Mouse (Mus musculus): Measurements from ENCODE around the gene AW549877. TPM values are rescaled to one million over a fixed set of nuclear protein-coding genes. Genes with fewer than 3 reads are reported as not detected.

The AW549877 gene
- not detected in 2 replicates for polyA plus RNA-seq (2012; ENCODE audit: insufficient read depth, insufficient read length, low replicate concordance, missing spikeins)

DNA sequence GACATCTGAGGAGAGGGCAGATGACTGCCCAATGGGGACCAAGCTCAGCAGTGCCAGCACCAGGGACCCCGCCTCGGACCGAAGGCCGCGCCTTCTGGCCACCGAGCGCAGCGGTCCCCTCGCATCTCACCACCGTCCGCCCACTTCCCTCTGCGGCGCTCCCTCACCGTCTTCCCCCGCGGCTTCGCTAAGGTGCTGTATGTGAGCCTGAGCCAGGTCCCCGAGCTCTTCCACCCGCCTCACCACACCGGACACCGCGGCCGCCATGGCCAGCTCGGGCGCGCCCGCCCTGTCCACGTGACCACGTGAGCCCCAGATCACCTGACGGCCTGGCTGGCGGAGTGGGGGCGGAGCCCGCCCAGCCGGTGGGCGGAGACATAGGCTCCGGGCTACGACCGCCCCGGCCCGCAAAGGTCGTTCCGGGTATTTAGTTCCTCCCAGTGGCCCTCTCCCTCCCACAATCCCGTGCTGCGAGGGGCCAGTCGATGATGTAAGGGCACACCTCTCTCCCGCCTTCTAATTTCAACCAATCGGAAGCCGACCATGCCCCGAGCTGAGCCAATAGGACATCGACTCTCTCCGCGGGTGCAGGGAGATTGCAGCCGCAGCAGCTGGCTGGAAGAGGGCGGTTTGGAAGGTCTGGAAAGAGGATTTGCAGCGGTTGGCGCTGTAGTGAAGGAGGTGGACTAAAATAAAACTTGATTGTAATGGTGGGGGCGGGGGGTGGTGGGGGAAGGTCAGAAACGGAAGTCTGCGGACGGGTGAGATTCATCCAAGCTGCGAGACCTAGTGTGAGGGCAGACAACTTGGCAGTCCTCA, at the start of gene AW549877:
Gene AW549877 (minus strand): TSS at position 297 of the 819 bp plus-strand sequence.
- WGBS, result under 1% methylated on average over 61 of the region's 61 CpGs
- Histone ChIP-seq H3K27ac (ENCODE audit: insufficient read depth, low read depth, low read length) (peak within 1 kb of the TSS; percentile 93), H3K4me1 (ENCODE audit: control insufficient read depth, insufficient read depth, low read length) (no peaks in the 10 kb centered on the region), H3K4me3 (ENCODE audit: insufficient read depth, low read depth, low read length) (peak within 1 kb of the TSS; percentile 69)
- TF ChIP-seq CTCF (IDR thresholded peaks at IDR 0.05; ENCODE audit: insufficient read depth, low read depth, low read length), result no peak
- peak; percentile 68 for TF ChIP-seq POLR2A (IDR thresholded peaks at IDR 0.05; ENCODE audit: insufficient read depth, low read depth, low read length)

DNA sequence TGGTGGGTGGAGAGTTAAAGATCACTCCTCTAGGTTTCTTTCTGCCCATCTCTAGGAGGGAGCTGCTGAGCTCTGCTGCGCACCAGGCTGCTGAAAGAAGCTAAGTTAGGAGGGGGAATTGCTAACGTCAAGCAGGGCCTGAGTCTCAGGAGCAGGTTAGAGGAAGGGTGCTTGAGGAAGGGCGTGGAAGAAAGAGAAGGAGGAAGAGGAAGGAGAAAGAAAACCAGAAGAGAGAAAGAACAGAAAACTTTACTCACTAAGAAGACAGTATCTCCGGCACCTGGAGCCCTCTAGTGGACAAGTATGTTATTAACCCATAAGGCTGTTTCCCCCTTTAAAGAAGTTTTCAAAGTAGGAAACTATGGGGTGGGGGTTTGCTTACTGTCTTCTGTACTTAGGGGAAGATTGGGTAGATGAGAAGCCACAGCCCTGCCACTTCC, 47.5 kb upstream of the AW549877 start:
- WGBS, result 20% methylated on average over 4 of the region's 4 CpGs
- Histone ChIP-seq H3K4me3 (ENCODE audit: insufficient read depth, low read depth, low read length) (no peak overlapping the region), H3K27ac (ENCODE audit: insufficient read depth, low read depth, low read length) (no peak overlapping the region), H3K4me1 (ENCODE audit: control insufficient read depth, insufficient read depth, low read length) (peaks cover 7% of the 10 kb centered on the region; the same call in 1 of the 2 replicates)
- TF ChIP-seq CTCF (IDR thresholded peaks at IDR 0.05; ENCODE audit: insufficient read depth, low read depth, low read length) (0 out of 2 replicates have a peak, but pooled peaks have one; percentile 8), POLR2A (IDR thresholded peaks at IDR 0.05; ENCODE audit: insufficient read depth, low read depth, low read length) (no peak)

DNA sequence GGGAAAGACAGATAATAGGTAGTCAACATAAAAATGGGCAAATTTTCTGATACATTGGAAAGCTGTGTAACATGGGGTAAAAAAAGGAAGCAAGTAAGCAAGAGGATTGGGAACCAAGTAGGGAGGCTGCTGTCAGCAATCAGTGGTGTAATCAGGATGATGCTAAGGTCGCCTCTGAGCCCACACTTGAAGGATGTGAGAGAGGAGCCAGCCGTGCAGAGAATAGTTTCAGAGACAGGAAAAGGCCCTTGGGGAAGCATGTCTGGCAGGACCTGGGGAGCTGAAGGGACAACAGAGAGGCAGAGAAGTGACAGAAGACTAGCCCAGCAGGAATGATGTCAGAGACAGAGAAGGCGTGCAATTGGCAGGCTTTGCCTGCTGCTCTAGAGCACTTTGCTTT, 46.9 kb upstream of the AW549877 start:
- no peak for TF ChIP-seq POLR2A (IDR thresholded peaks at IDR 0.05; ENCODE audit: insufficient read depth, low read depth, low read length)
- no peak for TF ChIP-seq CTCF (IDR thresholded peaks at IDR 0.05; ENCODE audit: insufficient read depth, low read depth, low read length)
- H3K27ac ChIP-seq (ENCODE audit: insufficient read depth, low read depth, low read length), result no peak overlapping the region
- H3K4me3 ChIP-seq (ENCODE audit: insufficient read depth, low read depth, low read length), result no peak overlapping the region
- 61% methylated on average over 3 of the region's 3 CpGs for WGBS
- peaks cover 7% of the 10 kb centered on the region; the same call in 1 of the 2 replicates for H3K4me1 ChIP-seq (ENCODE audit: control insufficient read depth, insufficient read depth, low read length)

DNA sequence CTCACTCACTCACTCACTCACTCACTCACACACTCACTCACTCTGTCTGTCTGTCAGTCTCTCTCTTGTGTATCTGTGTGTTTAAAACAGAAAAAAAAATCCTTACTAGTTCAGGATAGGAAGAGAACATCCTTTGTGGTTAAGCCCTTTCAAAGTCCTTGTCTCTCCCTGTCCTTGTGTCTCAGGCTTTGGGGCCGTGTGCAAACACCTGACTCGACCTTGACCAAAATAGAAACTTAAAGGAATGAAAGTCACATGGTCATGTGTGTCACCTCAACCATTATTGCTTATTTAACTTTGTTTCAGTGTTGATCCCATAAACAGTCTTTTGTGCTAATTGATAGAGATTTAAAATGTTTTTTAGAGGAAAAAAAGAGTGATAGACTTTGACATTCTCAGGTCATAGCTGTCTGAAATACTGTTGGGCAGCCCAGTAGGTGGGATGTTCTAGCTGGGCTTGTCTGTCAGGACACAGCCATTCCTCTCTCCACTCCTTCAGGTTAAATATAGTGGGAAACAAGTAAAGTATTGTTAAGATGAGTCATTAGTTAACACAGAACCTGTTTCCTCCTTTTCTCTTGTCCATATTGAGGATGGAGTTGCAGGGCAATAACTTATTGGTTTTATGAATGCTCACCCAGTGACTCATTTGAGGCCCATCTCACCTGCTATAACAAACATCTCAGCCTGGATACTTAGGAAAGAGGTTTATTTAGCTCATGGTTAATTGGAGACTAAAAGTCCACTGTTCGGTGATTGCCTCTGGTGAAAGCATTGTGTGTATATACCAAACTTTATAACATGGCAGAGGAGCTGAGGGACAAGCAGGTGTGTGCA, 37.8 kb upstream of the AW549877 start:
- Histone ChIP-seq H3K4me3 (ENCODE audit: insufficient read depth, low read depth, low read length) (no peak overlapping the region), H3K4me1 (ENCODE audit: control insufficient read depth, insufficient read depth, low read length) (peaks cover 6% of the 10 kb centered on the region), H3K27ac (ENCODE audit: insufficient read depth, low read depth, low read length) (peak overlapping the region; percentile 61)
- no peak for TF ChIP-seq POLR2A (IDR thresholded peaks at IDR 0.05; ENCODE audit: insufficient read depth, low read depth, low read length)
- TF ChIP-seq CTCF (IDR thresholded peaks at IDR 0.05; ENCODE audit: insufficient read depth, low read depth, low read length), result no peak
- WGBS, result 72% methylated on average over 3 of the region's 3 CpGs

DNA sequence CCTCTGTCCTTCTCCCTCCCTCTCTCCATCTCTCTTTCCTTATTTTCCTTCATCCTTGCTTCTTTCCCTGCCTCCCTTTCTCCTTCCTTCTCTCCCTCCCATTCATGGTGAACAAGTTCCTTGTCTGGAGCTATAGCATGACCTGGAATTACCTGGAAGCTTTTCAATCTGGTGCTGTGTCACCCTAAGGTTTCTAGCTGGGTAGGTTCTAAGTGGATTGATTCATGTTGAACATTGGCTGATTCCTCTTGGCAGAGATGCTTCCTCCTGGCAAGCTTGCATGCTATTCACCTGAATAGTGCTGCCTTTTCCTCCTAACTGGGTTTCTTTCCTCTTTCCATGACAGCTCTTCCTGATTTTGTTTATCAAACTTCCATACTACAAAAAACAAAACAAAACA, 33.4 kb upstream of the AW549877 start:
- Histone ChIP-seq H3K4me3 (ENCODE audit: insufficient read depth, low read depth, low read length) (no peak overlapping the region), H3K4me1 (ENCODE audit: control insufficient read depth, insufficient read depth, low read length) (peaks cover 12% of the 10 kb centered on the region), H3K27ac (ENCODE audit: insufficient read depth, low read depth, low read length) (no peak overlapping the region)
- TF ChIP-seq CTCF (IDR thresholded peaks at IDR 0.05; ENCODE audit: insufficient read depth, low read depth, low read length), result no peak
- no peak for TF ChIP-seq POLR2A (IDR thresholded peaks at IDR 0.05; ENCODE audit: insufficient read depth, low read depth, low read length)

DNA sequence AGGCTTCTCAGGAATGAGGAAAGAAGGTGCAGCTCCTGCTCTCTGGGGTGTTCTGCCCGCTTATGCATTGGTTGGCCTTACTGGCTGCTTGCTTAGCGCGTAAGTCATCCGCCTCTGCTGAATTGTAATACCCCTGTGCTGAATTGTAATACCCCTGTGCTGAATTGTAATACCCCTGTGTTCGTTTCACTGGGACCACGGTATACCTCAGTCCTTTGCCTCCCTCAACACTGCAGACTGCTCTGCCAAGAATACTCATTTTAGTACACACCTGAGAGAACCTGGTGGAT, 32.8 kb upstream of the AW549877 start:
- no peak overlapping the region for H3K4me3 ChIP-seq (ENCODE audit: insufficient read depth, low read depth, low read length)
- peak overlapping the region; percentile 97 for H3K27ac ChIP-seq (ENCODE audit: insufficient read depth, low read depth, low read length)
- TF ChIP-seq CTCF (IDR thresholded peaks at IDR 0.05; ENCODE audit: insufficient read depth, low read depth, low read length) (no peak), POLR2A (IDR thresholded peaks at IDR 0.05; ENCODE audit: insufficient read depth, low read depth, low read length) (no peak)
- peaks cover 10% of the 10 kb centered on the region for H3K4me1 ChIP-seq (ENCODE audit: control insufficient read depth, insufficient read depth, low read length)
- WGBS, result 55% methylated on average over 6 of the region's 6 CpGs

DNA sequence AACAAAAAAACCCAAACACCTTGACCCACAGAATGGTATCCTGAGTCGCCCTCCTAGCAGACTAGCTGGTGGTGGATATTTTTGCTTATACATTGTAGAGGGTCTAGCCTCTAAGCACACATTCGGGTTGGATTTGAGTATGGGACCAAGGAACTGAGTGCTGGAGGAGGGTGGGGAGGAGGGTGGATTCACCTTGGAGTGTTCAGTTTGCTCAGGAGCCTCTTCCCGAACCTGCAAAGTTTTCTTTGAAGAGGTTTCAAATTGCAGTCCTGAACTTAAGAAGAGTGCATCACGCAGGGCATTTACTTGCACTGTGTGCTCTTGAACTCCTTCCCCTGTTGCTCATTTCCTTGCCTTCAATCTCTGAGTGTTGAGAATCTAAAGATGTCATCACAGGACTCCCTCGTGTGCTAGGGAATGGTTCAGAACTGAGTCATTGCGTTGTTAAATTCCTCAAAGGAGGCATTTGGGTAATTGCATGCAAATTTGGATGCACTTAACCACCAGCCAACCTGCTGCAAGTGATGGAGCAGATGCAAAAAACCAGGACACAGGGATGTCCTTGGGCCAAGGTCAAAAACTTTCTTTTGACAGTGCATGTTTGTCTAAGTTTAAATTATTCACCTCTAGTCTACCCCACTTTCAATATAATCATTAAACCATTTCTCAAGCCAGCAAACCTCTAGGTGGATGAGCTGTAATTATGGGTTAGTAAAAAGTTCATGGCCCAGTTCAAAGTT, 32.3 kb upstream of the AW549877 start:
- Histone ChIP-seq H3K27ac (ENCODE audit: insufficient read depth, low read depth, low read length) (peak overlapping the region; percentile 97), H3K4me1 (ENCODE audit: control insufficient read depth, insufficient read depth, low read length) (peaks cover 8% of the 10 kb centered on the region), H3K4me3 (ENCODE audit: insufficient read depth, low read depth, low read length) (peak overlapping the region; percentile 90)
- 2% methylated on average over 6 of the region's 6 CpGs for WGBS
- TF ChIP-seq POLR2A (IDR thresholded peaks at IDR 0.05; ENCODE audit: insufficient read depth, low read depth, low read length) (no peak), CTCF (IDR thresholded peaks at IDR 0.05; ENCODE audit: insufficient read depth, low read depth, low read length) (no peak)

DNA sequence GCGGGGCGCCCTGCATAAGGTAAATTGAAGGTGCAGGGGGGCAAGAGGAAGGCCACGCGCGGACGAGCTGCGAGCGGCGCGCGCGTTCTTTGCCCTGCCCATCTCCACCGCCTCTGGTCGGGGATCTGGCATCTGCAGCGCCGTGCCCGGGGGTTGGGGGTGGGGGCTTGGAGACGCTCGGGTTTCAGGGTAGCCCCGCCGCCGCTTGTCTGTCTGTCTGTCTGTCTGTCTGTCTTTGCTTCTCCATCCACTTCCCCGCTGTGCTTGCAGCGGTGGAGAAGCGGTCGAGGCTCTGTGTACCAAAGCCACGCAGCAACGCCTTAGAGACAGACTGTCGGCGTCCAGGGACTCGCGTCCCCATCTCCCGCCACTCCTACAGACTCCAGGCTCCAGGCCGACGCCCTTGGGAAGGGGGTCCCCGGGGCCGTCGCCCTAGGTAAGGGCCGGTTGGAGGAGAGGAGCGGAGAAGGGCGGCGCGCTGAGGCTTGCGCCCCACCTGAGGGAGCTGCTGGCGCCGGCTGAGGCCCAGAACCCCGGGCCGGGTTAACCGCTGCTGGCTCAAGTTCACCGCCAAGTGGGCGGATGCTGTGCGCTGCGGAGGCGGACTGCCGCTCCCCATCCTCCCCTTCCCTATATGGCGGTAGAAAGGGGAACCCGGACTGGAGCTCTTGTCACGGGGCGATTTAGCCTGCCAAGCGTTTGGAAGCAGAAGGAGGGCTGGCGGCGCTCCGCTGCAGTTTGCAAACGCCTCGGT, 31.5 kb upstream of the AW549877 start:
- TF ChIP-seq CTCF (IDR thresholded peaks at IDR 0.05; ENCODE audit: insufficient read depth, low read depth, low read length) (no peak), POLR2A (IDR thresholded peaks at IDR 0.05; ENCODE audit: insufficient read depth, low read depth, low read length) (no peak)
- peaks cover 8% of the 10 kb centered on the region for H3K4me1 ChIP-seq (ENCODE audit: control insufficient read depth, insufficient read depth, low read length)
- peak overlapping the region; percentile 90 for H3K4me3 ChIP-seq (ENCODE audit: insufficient read depth, low read depth, low read length)
- H3K27ac ChIP-seq (ENCODE audit: insufficient read depth, low read depth, low read length), result peak overlapping the region; percentile 97
- 0% methylated on average over 65 of the region's 65 CpGs for WGBS
